Mouse (Mus musculus) adrenal gland, postnatal 4 days (tissue): ENCODE data around the gene Pgap1. TPM values are rescaled to one million over a fixed set of nuclear protein-coding genes. Genes with fewer than 3 reads are reported as not detected.

Experiments used
- DNase-seq, 2 experiments: peaks; one replicate each; pipeline ENCODE4 v3.0.0; 2021 to 2022; ENCODE audit warnings: low spot score in 2 of 2, mixed read lengths in 2 of 2
- total RNA-seq, 2 experiments: library from RNA; stranded (reverse); gene quantifications; 2 replicates each; pipeline ENCODE4 v1.2.3; 2021

The Pgap1 gene
- total RNA-seq, 2 experiments from 2014 or later, result 10.2 to 13.1 TPM

DNA sequence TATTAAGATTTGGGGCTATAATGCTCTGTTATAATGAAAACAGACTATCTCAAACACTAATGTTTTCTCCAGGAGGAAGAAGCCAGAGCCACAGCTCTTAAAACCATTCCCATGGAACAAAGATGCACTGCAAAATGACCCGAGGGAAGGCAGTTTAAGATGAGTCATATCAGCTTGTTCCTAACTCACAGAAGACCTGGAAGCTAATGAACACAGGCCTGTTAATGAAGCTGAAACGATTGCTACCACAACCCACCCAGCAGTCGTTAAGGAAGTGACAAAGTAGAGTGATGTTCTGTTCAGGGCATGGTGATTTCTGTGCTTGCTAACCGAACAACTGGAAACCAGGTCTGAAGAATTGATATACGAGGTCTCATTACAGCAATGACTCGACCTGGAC is 26.3 kb downstream of the Pgap1 start:
- DNase-seq, result no peak

DNA sequence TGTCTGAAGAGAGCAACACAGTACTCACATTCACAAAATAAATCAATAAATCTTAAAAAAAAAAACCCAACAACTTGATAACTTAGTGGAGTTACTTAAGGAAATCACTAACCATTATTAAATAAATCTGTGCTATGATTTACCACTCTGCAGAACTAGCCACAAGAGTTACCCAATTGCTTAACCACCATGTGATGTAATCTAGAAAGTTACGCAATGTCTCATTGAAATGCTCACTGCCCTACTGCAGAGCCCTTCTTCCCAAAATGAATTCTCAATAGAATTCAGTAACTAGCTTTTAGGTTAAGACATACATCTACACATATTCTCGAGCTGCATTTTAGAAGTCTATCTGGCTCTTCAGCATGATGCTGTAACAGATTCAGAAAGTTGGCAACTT is 33.8 kb downstream of the Pgap1 start:
- no peak for DNase-seq

DNA sequence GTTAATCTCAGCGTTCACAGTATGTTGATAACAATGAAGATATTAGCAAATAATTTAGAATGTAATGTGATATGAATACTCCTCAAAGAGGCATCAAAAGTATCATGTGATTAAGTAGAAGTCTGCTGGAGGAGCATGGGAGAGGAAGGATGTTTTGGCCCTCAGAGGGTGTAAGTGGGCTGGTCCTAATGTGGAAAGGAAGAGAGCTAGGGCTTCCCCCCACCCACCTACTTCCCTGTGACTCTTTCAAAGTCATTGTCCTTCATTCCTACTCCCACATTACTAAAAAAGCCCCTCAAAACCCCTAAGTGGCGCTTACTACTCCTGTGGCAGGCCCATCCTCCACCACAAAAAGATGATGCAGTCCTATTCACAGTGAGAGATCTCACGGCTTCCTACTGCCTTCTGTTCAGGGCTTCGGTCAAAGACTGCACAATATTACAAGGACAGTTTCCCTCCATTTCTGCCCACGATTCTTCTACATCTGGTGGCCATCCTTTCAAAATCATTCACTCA is 37.4 kb downstream of the Pgap1 start:
- no peak for DNase-seq

DNA sequence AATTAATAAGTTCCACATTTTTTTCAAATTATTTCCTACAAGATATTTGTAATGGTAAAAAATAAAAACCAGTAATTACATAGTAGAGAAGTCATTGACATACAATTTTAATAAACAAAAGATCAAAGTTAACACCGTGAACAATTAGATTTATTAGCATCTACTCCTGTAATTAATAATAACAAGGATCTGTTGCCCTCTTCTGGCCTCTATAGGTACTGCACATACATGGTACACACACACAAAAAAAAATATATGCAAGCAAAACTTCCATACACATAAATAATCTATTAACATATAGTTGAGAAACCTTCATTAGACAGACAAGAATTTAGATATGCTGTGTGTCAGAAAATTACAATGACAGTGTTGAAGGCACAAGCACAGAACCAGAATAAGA is 43.6 kb downstream of the Pgap1 start:
- DNase-seq, result no peak

DNA sequence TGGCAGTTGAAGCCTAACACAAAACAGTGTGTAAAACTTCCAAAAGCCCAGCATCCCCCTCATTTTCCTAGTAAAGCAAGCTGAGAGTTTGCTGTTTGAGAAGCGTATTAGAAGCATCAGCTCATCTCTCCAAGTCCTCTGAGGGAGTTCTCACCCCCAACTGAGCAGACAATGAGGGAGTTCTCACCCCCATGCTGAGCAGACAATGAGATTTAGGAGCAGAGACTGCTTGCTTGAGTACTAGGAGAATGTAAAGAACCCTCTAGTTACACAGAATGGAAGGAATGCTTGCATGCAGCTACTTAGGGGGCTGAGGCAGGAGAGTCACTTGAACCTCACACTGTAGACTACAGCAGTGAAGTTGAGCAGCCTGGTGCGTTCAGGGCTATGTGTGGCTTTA is 59.0 kb downstream of the Pgap1 start:
- no peak for DNase-seq

DNA sequence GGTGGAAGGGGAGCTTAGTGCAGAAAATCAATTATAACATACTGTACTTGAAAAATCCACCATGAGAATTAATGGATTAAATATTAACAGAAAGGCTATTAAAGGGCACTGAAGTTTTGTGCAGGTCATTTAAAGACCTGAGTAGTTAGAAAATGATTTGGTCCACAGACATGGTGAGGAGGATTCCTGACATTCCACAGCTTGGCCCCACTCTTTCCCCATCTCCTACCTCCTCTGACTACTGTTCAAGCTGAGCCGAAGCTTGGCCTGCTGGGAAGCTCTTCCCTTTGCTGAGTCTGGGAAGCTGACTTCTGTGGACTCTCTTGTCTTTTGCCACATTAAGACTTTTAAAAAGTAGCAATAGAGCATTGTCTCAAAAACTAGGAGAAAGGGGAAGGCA is 61.2 kb downstream of the Pgap1 start:
- DNase-seq, result no peak

DNA sequence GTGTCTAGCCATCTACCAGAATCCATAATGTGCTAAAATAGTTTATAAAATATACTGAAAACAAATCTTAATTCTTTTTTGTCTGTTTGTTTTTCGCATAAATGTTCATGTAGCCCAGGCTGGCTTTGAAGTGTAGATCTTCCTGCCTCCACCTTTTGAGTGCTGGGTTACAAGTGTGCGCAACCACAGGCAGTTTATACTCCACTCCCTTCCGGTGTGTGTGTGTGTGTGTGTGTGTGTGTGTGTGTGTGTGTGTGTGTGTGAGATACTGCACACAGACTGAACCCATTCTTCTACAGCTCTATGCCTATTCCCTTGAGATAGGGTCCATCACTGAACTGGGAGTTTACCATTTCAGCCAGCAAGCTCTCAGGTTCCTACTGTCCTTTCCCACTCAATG is 64.0 kb downstream of the Pgap1 start:
- no peak for DNase-seq

DNA sequence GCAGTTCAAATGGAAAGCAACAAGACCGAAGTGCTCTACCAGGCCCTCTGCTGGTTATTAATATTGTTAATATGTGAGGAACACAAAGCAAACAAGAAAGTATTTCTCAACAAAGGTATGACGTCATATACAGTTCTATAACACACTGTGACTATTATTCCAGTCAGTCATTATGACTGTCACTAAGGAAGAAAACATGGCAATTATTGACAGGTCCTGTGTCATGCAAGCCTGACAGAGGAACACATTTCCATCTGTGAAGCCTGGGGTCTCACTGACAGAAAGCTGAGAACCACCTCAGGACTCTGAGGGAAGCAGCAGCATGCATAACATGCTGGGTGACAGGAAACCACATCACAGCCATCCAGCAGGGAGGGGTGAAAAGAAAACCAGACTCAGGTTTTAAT is 65.0 kb downstream of the Pgap1 start:
- DNase-seq, result no peak

DNA sequence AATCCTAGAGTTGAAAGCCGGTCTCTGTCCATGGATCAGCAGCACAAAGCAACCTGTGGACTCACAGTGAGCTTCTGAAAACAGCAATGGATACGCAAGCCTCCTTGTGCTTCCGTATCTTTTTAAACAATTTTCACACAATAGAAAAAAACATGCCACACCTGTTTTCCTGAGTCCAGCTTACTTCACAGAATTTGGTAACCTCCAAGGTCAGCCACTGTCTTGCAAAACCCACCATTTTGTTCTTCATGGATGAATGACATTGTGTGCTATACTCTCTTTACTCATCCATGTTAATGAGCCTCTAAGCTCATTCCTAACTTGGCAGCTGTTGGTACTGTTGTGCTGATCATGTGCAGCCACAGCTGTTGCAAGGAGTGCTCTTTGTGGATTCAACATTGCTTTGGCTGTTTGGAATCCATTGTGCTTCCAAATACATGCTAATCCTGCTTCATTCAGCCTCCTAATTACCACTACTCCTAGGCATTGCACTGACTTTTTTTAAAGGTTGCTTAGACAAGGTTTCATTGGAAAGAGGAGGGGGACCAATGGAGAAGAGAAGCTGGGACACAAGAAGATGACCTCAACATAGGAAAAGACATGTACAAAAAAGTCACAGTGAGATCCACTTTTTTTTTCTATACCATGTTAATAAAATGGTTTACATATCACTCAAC is 72.6 kb downstream of the Pgap1 start:
- DNase-seq, result no peak

DNA sequence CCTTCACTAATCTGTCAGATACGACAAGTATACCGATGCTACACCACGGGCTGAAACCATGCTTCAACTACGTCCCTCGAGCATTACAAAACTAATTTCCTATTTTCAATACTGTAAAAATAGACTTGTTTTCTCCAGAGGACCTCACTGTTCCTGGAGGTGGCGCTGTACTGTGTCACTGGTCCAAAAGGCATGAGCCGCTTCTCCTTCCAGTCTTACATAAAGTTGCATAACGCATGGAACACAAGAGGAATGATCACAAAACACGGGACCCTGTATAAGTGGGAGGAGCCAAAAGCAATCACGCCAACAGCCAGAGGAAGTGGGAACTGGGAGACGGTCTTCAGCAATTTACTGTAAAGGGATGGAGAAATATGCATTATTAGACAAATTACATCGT is 77.0 kb downstream of the Pgap1 start:
- DNase-seq, result no peak

DNA sequence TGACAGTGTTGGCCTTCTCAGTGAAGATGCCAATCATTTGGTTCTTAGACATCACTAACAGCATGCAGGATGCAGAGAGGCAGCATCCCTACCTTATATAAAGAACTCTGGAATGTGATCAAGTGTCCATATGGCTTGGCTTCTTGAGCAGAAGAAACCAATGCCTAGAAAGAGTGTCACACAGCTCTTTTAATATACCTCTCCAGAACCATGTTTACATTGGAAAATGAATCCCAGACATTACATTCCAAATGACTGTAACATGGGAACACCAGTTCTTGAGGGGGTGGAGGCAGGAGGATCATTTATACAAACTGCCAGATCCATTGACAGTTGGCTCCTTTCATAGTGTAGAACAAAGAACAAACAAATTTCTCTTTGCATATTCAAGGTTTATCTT is 88.8 kb downstream of the Pgap1 start:
- DNase-seq, result no peak

DNA sequence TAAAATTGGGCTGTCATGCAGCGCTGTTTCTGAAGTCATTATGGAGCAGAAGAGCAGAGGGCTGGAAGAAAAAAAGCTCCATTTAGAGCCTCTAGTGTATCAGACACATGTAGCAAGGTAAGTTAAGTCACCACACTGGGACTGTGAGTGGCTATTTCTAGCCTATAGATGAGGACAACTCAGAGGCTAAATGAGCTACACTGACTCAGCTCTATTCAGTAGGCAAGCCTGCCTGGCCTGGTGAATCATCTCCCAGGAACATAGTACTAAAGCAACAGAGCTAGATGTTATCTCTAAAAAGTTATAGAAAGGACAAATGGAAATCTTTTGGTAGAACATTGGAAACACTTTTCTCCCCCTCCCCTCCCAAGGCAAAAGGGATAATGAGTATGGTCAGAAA is 90.1 kb downstream of the Pgap1 start:
- no peak for DNase-seq

DNA sequence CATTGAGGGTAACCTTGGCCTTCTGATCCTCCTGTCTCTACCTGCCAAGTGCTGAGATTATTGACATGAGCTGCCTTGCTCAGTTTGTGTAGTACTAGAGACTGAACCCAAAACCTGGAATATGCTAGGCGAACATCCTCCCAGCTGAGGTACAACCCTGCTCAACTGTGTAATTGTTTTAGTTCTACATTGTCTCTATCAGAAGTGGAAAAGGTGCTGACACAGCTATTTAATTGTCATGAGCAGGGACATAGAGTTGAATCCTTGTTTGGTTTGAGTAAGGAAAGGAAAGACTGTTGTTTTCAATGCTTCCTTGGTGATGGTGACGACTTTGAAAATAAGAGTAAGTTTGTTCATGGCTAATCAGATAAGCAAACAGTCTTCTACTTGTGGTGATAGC is 105.4 kb downstream of the Pgap1 start:
- DNase-seq, result no peak

DNA sequence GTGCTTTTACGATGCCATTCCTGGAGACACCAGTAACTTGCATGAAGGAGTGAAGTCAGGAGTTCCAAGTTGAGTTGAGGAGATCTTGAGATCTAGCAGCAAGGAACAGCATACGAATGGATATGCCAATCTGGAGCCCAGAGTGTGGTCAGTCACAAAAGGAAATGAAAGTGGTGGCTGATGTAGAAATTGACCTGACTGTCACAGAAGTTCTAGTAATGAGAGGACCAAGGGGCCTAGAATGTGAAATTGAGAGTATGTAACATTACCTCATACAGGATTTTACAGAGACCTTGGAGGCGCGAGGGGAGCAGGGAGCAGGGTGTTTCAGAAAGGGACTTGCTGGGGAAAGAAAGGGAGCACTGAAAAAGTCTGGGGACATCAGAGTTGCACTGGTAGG is 108.7 kb downstream of the Pgap1 start:
- no peak for DNase-seq

DNA sequence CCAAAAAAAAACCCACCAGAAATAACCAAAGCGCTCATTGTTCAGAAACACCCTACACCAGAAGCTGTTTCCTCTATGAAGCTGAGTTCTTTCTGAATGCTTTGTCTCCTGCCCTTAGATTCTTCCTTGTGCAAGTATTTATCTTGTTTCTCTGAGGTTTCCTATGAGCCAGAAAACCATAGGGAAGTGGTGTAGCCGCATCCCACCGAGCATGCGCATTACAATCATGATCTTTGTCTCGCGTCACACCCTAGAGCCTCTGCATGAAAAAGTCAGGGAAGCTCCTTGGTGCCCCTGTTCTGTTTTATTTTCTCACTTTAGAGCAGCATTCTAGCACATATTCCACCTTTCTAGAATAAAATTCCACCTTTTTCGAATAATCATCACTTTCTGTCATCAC is 113.8 kb downstream of the Pgap1 start:
- DNase-seq, result no peak

DNA sequence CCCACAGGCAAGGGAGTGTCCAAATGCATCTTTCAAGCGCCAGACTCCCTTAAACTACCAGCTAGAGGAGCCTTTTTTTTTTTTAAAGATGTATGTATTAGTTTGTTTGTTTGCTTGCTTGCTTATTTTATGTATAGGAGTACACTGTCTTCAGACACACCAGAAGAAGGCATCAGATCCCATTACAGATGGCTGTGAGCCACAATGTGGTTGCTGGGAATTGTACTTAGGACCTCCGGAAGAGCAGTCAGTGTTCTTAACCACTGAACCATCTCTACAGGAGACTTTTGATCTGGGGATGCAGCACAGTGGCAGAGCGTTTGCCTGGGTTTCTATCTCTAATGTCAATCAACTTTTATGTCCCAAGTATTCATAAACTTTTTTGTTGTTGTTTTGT is 118.4 kb downstream of the Pgap1 start:
- DNase-seq, result no peak

DNA sequence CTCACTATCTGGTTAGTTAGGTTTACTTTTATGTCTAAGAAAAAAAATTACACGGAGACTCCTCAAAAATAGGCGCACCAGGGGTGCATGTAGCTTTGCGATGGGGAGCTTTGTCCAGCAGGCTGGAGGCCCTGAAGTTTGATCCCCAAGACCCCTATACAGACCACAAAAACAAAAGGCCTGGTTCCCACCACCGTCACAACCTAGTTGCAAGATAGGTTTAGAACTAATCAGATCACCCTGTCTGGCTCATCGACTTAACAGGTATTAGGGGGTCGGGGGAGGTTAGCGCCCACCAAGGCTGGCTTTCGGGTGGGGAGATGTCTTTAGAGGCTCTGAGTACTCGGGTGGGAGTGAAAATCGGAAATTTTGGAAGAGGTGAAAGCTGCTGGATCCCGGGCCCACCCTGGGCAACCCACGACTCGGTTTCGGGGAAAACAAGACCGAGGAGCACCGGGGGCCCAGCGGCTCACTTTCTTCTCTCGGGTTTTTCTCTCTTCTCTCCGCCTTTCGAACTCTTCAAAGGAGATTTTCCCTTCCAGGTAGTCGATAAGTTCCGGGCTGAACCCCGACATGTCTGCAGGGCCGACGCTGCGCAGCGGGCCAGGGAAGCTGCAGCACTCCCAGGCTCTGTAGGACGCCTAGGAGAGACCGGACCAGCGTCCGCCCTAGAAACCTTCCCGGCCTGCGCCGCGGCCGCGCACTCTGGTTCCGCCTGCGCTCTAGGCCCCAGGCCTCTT is 119.0 kb downstream of the Pgap1 start, which contains the start of gene Gtf3c3:
Gtf3c3 (minus strand) TSS at position 632 of the 740 bp plus-strand sequence.
- DNase-seq, result peak; percentile 56 to 62

Other genes starting within 250 kb of the Pgap1 start
- 10 to 100 TPM; 26.8 to 27.0 TPM for gene Gtf3c3, start 118.7 kb downstream of the Pgap1 start, total RNA-seq